Mouse (Mus musculus): ENCODE results near the gene Cadm1. TPM values are rescaled to one million over a fixed set of nuclear protein-coding genes. Genes with fewer than 3 reads are reported as not detected.

The Cadm1 gene
- total RNA-seq, 2 experiments from 2014 or later, result 0.85 to 6.0 TPM

- no peak for ATAC-seq (replicated peaks; ENCODE audit: low FRiP score, poor library complexity, severe bottlenecking)
Observed at GRCm38 (mm10) chr9:47651431-47651830, 121.5 kb downstream of the Cadm1 start.

GRCm38 (mm10) chr9:47652203-47652602 lies 122.2 kb downstream of the Cadm1 start:
- ATAC-seq (replicated peaks; ENCODE audit: low FRiP score, poor library complexity, severe bottlenecking), result no peak

- ATAC-seq (replicated peaks; ENCODE audit: low FRiP score, poor library complexity, severe bottlenecking), result no peak
Observed at GRCm38 (mm10) chr9:47652936-47653335, 123.0 kb downstream of the Cadm1 start.

GRCm38 (mm10) chr9:47659366-47660090 lies 129.6 kb downstream of the Cadm1 start:
- no peak for ATAC-seq (replicated peaks; ENCODE audit: low FRiP score, poor library complexity, severe bottlenecking)

GRCm38 (mm10) chr9:47661611-47662010 lies 131.6 kb downstream of the Cadm1 start:
- ATAC-seq (replicated peaks; ENCODE audit: low FRiP score, poor library complexity, severe bottlenecking), result no peak

GRCm38 (mm10) chr9:47669206-47669605 lies 139.2 kb downstream of the Cadm1 start:
- no peak for ATAC-seq (replicated peaks; ENCODE audit: low FRiP score, poor library complexity, severe bottlenecking)

GRCm38 (mm10) chr9:47671617-47672016 lies 141.6 kb downstream of the Cadm1 start:
- ATAC-seq (replicated peaks; ENCODE audit: low FRiP score, poor library complexity, severe bottlenecking), result no peak

- ATAC-seq (replicated peaks; ENCODE audit: low FRiP score, poor library complexity, severe bottlenecking), result no peak
Observed at GRCm38 (mm10) chr9:47674766-47675713, 145.1 kb downstream of the Cadm1 start.

- no peak for ATAC-seq (replicated peaks; ENCODE audit: low FRiP score, poor library complexity, severe bottlenecking)
Observed at GRCm38 (mm10) chr9:47686881-47687280, 156.9 kb downstream of the Cadm1 start.

GRCm38 (mm10) chr9:47687604-47688003 lies 157.6 kb downstream of the Cadm1 start:
- no peak for ATAC-seq (replicated peaks; ENCODE audit: low FRiP score, poor library complexity, severe bottlenecking)

- ATAC-seq (replicated peaks; ENCODE audit: low FRiP score, poor library complexity, severe bottlenecking), result no peak
Observed at GRCm38 (mm10) chr9:47688297-47688696, 158.3 kb downstream of the Cadm1 start.

GRCm38 (mm10) chr9:47692911-47693310 lies 162.9 kb downstream of the Cadm1 start:
- no peak for ATAC-seq (replicated peaks; ENCODE audit: low FRiP score, poor library complexity, severe bottlenecking)

GRCm38 (mm10) chr9:47699026-47699425 lies 169.1 kb downstream of the Cadm1 start:
- no peak for ATAC-seq (replicated peaks; ENCODE audit: low FRiP score, poor library complexity, severe bottlenecking)

- no peak for ATAC-seq (replicated peaks; ENCODE audit: low FRiP score, poor library complexity, severe bottlenecking)
Observed at GRCm38 (mm10) chr9:47700021-47700420, 170.0 kb downstream of the Cadm1 start.

GRCm38 (mm10) chr9:47703026-47703876 lies 173.3 kb downstream of the Cadm1 start:
- ATAC-seq (replicated peaks; ENCODE audit: low FRiP score, poor library complexity, severe bottlenecking), result no peak

- ATAC-seq (replicated peaks; ENCODE audit: low FRiP score, poor library complexity, severe bottlenecking), result no peak
Observed at GRCm38 (mm10) chr9:47706341-47706740, 176.4 kb downstream of the Cadm1 start.

GRCm38 (mm10) chr9:47707326-47707725 lies 177.4 kb downstream of the Cadm1 start:
- no peak for ATAC-seq (replicated peaks; ENCODE audit: low FRiP score, poor library complexity, severe bottlenecking)

- no peak for ATAC-seq (replicated peaks; ENCODE audit: low FRiP score, poor library complexity, severe bottlenecking)
Observed at GRCm38 (mm10) chr9:47708299-47708698, 178.3 kb downstream of the Cadm1 start.

- ATAC-seq (replicated peaks; ENCODE audit: low FRiP score, poor library complexity, severe bottlenecking), result no peak
Observed at GRCm38 (mm10) chr9:47710946-47711345, 181.0 kb downstream of the Cadm1 start.

GRCm38 (mm10) chr9:47714541-47714940 lies 184.6 kb downstream of the Cadm1 start:
- ATAC-seq (replicated peaks; ENCODE audit: low FRiP score, poor library complexity, severe bottlenecking), result no peak
